Mouse (Mus musculus): Measurements from ENCODE around the gene Egf. TPM values are rescaled to one million over a fixed set of nuclear protein-coding genes. Genes with fewer than 3 reads are reported as not detected.

Egf gene
- polyA plus RNA-seq, 1 experiment from 2014 or later = 2.2 TPM

GRCm38 (mm10) chr3:129698882-129699281 is 56.2 kb downstream of the Egf start:
- no peaks in the 10 kb centered on the region for H3K9me3 ChIP-seq (replicated peaks)
- no peaks in the 10 kb centered on the region for H3K27me3 ChIP-seq
- 73% methylated on average over 8 of the region's 8 CpGs for WGBS
- peaks cover 3% of the 10 kb centered on the region; the same call in 1 of the 2 replicates for H3K4me1 ChIP-seq
- 0 out of 2 replicates have a peak, but pooled peaks cover 2% of the 10 kb centered on the region for H3K36me3 ChIP-seq
- no peak overlapping the region for H3K4me2 ChIP-seq (replicated peaks)
- no peak overlapping the region for H3K27ac ChIP-seq
- H3K9ac ChIP-seq = no peak overlapping the region
- no peak overlapping the region for H3K4me3 ChIP-seq
- ATAC-seq (ENCODE audit: low FRiP score) = no peak

GRCm38 (mm10) chr3:129698365-129698764 is 56.8 kb downstream of the Egf start:
- Histone ChIP-seq H3K4me1 (peaks cover 6% of the 10 kb centered on the region; the same call in 1 of the 2 replicates), H3K27me3 (no peaks in the 10 kb centered on the region), H3K9ac (no peak overlapping the region), H3K27ac (no peak overlapping the region), H3K36me3 (0 out of 2 replicates have a peak, but pooled peaks cover 2% of the 10 kb centered on the region), H3K4me3 (no peak overlapping the region), H3K9me3 (replicated peaks) (no peaks in the 10 kb centered on the region), H3K4me2 (replicated peaks) (no peak overlapping the region)
- ATAC-seq (ENCODE audit: low FRiP score) = no peak
- WGBS = 79% methylated on average over 6 of the region's 6 CpGs

GRCm38 (mm10) chr3:129697691-129698090 is 57.4 kb downstream of the Egf start:
- ATAC-seq (ENCODE audit: low FRiP score) = no peak
- H3K27me3 ChIP-seq = no peaks in the 10 kb centered on the region
- 82% methylated on average over 10 of the region's 10 CpGs for WGBS
- H3K36me3 ChIP-seq = 0 out of 2 replicates have a peak, but pooled peaks cover 2% of the 10 kb centered on the region
- H3K9ac ChIP-seq = no peak overlapping the region
- H3K9me3 ChIP-seq (replicated peaks) = no peaks in the 10 kb centered on the region
- H3K27ac ChIP-seq = no peak overlapping the region
- peaks cover 6% of the 10 kb centered on the region; the same call in 1 of the 2 replicates for H3K4me1 ChIP-seq
- H3K4me3 ChIP-seq = no peak overlapping the region
- H3K4me2 ChIP-seq (replicated peaks) = no peak overlapping the region

- 0 out of 2 replicates have a peak, but pooled peaks cover 2% of the 10 kb centered on the region for H3K36me3 ChIP-seq
- 89% methylated on average over 8 of the region's 8 CpGs for whole genome bisulfite sequencing
- no peak for ATAC-seq (ENCODE audit: low FRiP score)
- H3K27ac ChIP-seq = no peak overlapping the region
- no peak overlapping the region for H3K4me3 ChIP-seq
- peaks cover 6% of the 10 kb centered on the region; the same call in 1 of the 2 replicates for H3K4me1 ChIP-seq
- no peaks in the 10 kb centered on the region for H3K9me3 ChIP-seq (replicated peaks)
- H3K9ac ChIP-seq = no peak overlapping the region
- no peak overlapping the region for H3K4me2 ChIP-seq (replicated peaks)
- H3K27me3 ChIP-seq = no peaks in the 10 kb centered on the region
Measured at GRCm38 (mm10) chr3:129695943-129696342, 59.2 kb downstream of the Egf start.

- WGBS = 64% methylated on average over 4 of the region's 4 CpGs
- Histone ChIP-seq H3K4me1 (peaks cover 6% of the 10 kb centered on the region; the same call in 1 of the 2 replicates), H3K4me3 (no peak overlapping the region), H3K9ac (no peak overlapping the region), H3K36me3 (no peaks in the 10 kb centered on the region), H3K4me2 (replicated peaks) (no peak overlapping the region), H3K9me3 (replicated peaks) (no peaks in the 10 kb centered on the region), H3K27ac (no peak overlapping the region), H3K27me3 (no peaks in the 10 kb centered on the region)
- ATAC-seq (ENCODE audit: low FRiP score) = peak; percentile 56; the same call in 1 of the 2 replicates
Measured at GRCm38 (mm10) chr3:129693581-129693980, 61.5 kb downstream of the Egf start.

- ATAC-seq (ENCODE audit: low FRiP score) = no peak
- no peak overlapping the region for H3K9ac ChIP-seq
- WGBS = 53% methylated on average over 16 of the region's 16 CpGs
- H3K27ac ChIP-seq = no peak overlapping the region
- H3K27me3 ChIP-seq = no peaks in the 10 kb centered on the region
- no peak overlapping the region for H3K4me3 ChIP-seq
- no peaks in the 10 kb centered on the region for H3K9me3 ChIP-seq (replicated peaks)
- H3K36me3 ChIP-seq = no peaks in the 10 kb centered on the region
- peaks cover 6% of the 10 kb centered on the region; the same call in 1 of the 2 replicates for H3K4me1 ChIP-seq
- no peak overlapping the region for H3K4me2 ChIP-seq (replicated peaks)
Measured at GRCm38 (mm10) chr3:129692816-129693215, 62.3 kb downstream of the Egf start.

- Histone ChIP-seq H3K27ac (no peak overlapping the region), H3K36me3 (0 out of 2 replicates have a peak, but pooled peaks cover 5% of the 10 kb centered on the region), H3K4me2 (replicated peaks) (no peak overlapping the region), H3K4me1 (no peaks in the 10 kb centered on the region), H3K27me3 (no peaks in the 10 kb centered on the region), H3K9ac (no peak overlapping the region), H3K4me3 (no peak overlapping the region), H3K9me3 (replicated peaks) (no peaks in the 10 kb centered on the region)
- no peak for ATAC-seq (ENCODE audit: low FRiP score)
- WGBS = 69% methylated on average over 5 of the region's 5 CpGs
Measured at GRCm38 (mm10) chr3:129687429-129687828, 67.7 kb downstream of the Egf start.

- Histone ChIP-seq H3K9ac (no peak overlapping the region), H3K4me1 (no peaks in the 10 kb centered on the region), H3K4me3 (no peak overlapping the region), H3K4me2 (replicated peaks) (no peak overlapping the region), H3K27me3 (no peaks in the 10 kb centered on the region), H3K36me3 (0 out of 2 replicates have a peak, but pooled peaks cover 5% of the 10 kb centered on the region), H3K27ac (no peak overlapping the region), H3K9me3 (replicated peaks) (no peaks in the 10 kb centered on the region)
- 58% methylated on average over 8 of the region's 8 CpGs for WGBS
- no peak for ATAC-seq (ENCODE audit: low FRiP score)
Measured at GRCm38 (mm10) chr3:129686698-129687333, 68.3 kb downstream of the Egf start.

GRCm38 (mm10) chr3:129686196-129686595 is 68.9 kb downstream of the Egf start:
- Histone ChIP-seq H3K4me2 (replicated peaks) (no peak overlapping the region), H3K36me3 (0 out of 2 replicates have a peak, but pooled peaks cover 5% of the 10 kb centered on the region), H3K27me3 (no peaks in the 10 kb centered on the region), H3K4me3 (no peak overlapping the region), H3K27ac (no peak overlapping the region), H3K9ac (no peak overlapping the region), H3K4me1 (no peaks in the 10 kb centered on the region), H3K9me3 (replicated peaks) (no peaks in the 10 kb centered on the region)
- 79% methylated on average over 12 of the region's 12 CpGs for WGBS
- ATAC-seq (ENCODE audit: low FRiP score) = no peak

- WGBS = 91% methylated on average over 10 of the region's 10 CpGs
- Histone ChIP-seq H3K9me3 (replicated peaks) (no peaks in the 10 kb centered on the region), H3K9ac (no peak overlapping the region), H3K27me3 (no peaks in the 10 kb centered on the region), H3K36me3 (0 out of 2 replicates have a peak, but pooled peaks cover 5% of the 10 kb centered on the region), H3K4me3 (no peak overlapping the region), H3K27ac (no peak overlapping the region), H3K4me2 (replicated peaks) (no peak overlapping the region), H3K4me1 (no peaks in the 10 kb centered on the region)
- no peak for ATAC-seq (ENCODE audit: low FRiP score)
Measured at GRCm38 (mm10) chr3:129683060-129683679, 71.9 kb downstream of the Egf start.

GRCm38 (mm10) chr3:129682389-129682788 is 72.7 kb downstream of the Egf start:
- Histone ChIP-seq H3K27ac (no peak overlapping the region), H3K36me3 (0 out of 2 replicates have a peak, but pooled peaks cover 5% of the 10 kb centered on the region), H3K4me2 (replicated peaks) (no peak overlapping the region), H3K4me3 (no peak overlapping the region), H3K27me3 (no peaks in the 10 kb centered on the region), H3K9ac (no peak overlapping the region), H3K4me1 (no peaks in the 10 kb centered on the region), H3K9me3 (replicated peaks) (no peaks in the 10 kb centered on the region)
- 87% methylated on average over 10 of the region's 10 CpGs for WGBS
- ATAC-seq (ENCODE audit: low FRiP score) = no peak

- 0 out of 2 replicates have a peak, but pooled peaks cover 5% of the 10 kb centered on the region for H3K36me3 ChIP-seq
- 95% methylated on average over 4 of the region's 4 CpGs for WGBS
Measured at GRCm38 (mm10) chr3:129681841-129682240, 73.3 kb downstream of the Egf start.

More at GRCm38 (mm10) chr3:129681841-129682240, 73.3 kb downstream of the Egf start:
- ATAC-seq (ENCODE audit: low FRiP score) = no peak
- Histone ChIP-seq H3K4me1 (no peaks in the 10 kb centered on the region), H3K27ac (no peak overlapping the region), H3K9ac (no peak overlapping the region), H3K4me2 (replicated peaks) (no peak overlapping the region), H3K4me3 (no peak overlapping the region), H3K9me3 (replicated peaks) (no peaks in the 10 kb centered on the region), H3K27me3 (no peaks in the 10 kb centered on the region)

All from hindbrain, embryonic 12.5 days (tissue).